Mouse (Mus musculus): ENCODE measurements around the gene Sel1l3. TPM values are rescaled to one million over a fixed set of nuclear protein-coding genes. Genes with fewer than 3 reads are reported as not detected.

Sel1l3 gene
- polyA plus RNA-seq, 1 experiment from 2014 or later = 1.5 TPM

GRCm38 (mm10) chr5:53119689-53120088 is 94.0 kb downstream of the Sel1l3 start:
- Histone ChIP-seq H3K27me3 (replicated peaks; ENCODE audit: low read depth, poor library complexity, severe bottlenecking) (peaks cover 7% of the 10 kb centered on the region; the same call in 1 of the 2 replicates), H3K4me1 (no peaks in the 10 kb centered on the region), H3K9me3 (no peaks in the 10 kb centered on the region), H3K4me3 (no peak overlapping the region), H3K36me3 (replicated peaks) (no peaks in the 10 kb centered on the region), H3K27ac (replicated peaks) (no peak overlapping the region)
- no peak for DNase-seq (ENCODE audit: low spot score)
- WGBS = 68% methylated on average over 3 of the region's 3 CpGs

- DNase-seq (ENCODE audit: low spot score) = no peak
- Histone ChIP-seq H3K27me3 (replicated peaks; ENCODE audit: low read depth, poor library complexity, severe bottlenecking) (peaks cover 7% of the 10 kb centered on the region; the same call in 1 of the 2 replicates), H3K4me3 (no peak overlapping the region), H3K4me1 (no peaks in the 10 kb centered on the region), H3K9me3 (no peaks in the 10 kb centered on the region), H3K36me3 (replicated peaks) (no peaks in the 10 kb centered on the region), H3K27ac (replicated peaks) (no peak overlapping the region)
- 81% methylated on average over 8 of the region's 8 CpGs for WGBS
Observed at GRCm38 (mm10) chr5:53118212-53118611, 95.5 kb downstream of the Sel1l3 start.

- H3K27ac ChIP-seq (replicated peaks) = no peak overlapping the region
- no peak overlapping the region for H3K4me3 ChIP-seq
- 81% methylated on average over 12 of the region's 12 CpGs for WGBS
- no peaks in the 10 kb centered on the region for H3K9me3 ChIP-seq
- H3K4me1 ChIP-seq = no peaks in the 10 kb centered on the region
- H3K27me3 ChIP-seq (replicated peaks; ENCODE audit: low read depth, poor library complexity, severe bottlenecking) = peaks cover 3% of the 10 kb centered on the region; the same call in 1 of the 2 replicates
- no peaks in the 10 kb centered on the region for H3K36me3 ChIP-seq (replicated peaks)
- no peak for DNase-seq (ENCODE audit: low spot score)
Observed at GRCm38 (mm10) chr5:53114616-53115267, 99.0 kb downstream of the Sel1l3 start.

GRCm38 (mm10) chr5:53112942-53113341 is 100.8 kb downstream of the Sel1l3 start:
- Histone ChIP-seq H3K4me1 (no peaks in the 10 kb centered on the region), H3K4me3 (no peak overlapping the region), H3K27me3 (replicated peaks; ENCODE audit: low read depth, poor library complexity, severe bottlenecking) (peaks cover 3% of the 10 kb centered on the region; the same call in 1 of the 2 replicates), H3K9me3 (no peaks in the 10 kb centered on the region), H3K36me3 (replicated peaks) (no peaks in the 10 kb centered on the region), H3K27ac (replicated peaks) (no peak overlapping the region)
- no peak for DNase-seq (ENCODE audit: low spot score)
- WGBS = 93% methylated on average over 5 of the region's 5 CpGs

- Histone ChIP-seq H3K27me3 (replicated peaks; ENCODE audit: low read depth, poor library complexity, severe bottlenecking) (peaks cover 3% of the 10 kb centered on the region; the same call in 1 of the 2 replicates), H3K4me3 (no peak overlapping the region), H3K9me3 (no peaks in the 10 kb centered on the region), H3K36me3 (replicated peaks) (no peaks in the 10 kb centered on the region), H3K27ac (replicated peaks) (no peak overlapping the region), H3K4me1 (no peaks in the 10 kb centered on the region)
- DNase-seq (ENCODE audit: low spot score) = no peak
- WGBS = 79% methylated on average over 5 of the region's 5 CpGs
Observed at GRCm38 (mm10) chr5:53111036-53111435, 102.7 kb downstream of the Sel1l3 start.

- DNase-seq (ENCODE audit: low spot score) = no peak
- 73% methylated on average over 4 of the region's 4 CpGs for WGBS
- no peaks in the 10 kb centered on the region for H3K36me3 ChIP-seq (replicated peaks)
- H3K4me1 ChIP-seq = no peaks in the 10 kb centered on the region
- no peaks in the 10 kb centered on the region for H3K9me3 ChIP-seq
- H3K27me3 ChIP-seq (replicated peaks; ENCODE audit: low read depth, poor library complexity, severe bottlenecking) = peaks cover 3% of the 10 kb centered on the region; the same call in 1 of the 2 replicates
- H3K27ac ChIP-seq (replicated peaks) = no peak overlapping the region
- no peak overlapping the region for H3K4me3 ChIP-seq
Observed at GRCm38 (mm10) chr5:53110225-53110624, 103.5 kb downstream of the Sel1l3 start.

GRCm38 (mm10) chr5:53108668-53109067 is 105.1 kb downstream of the Sel1l3 start:
- no peak overlapping the region for H3K4me3 ChIP-seq
- 84% methylated on average over 1 of the region's 1 CpGs for WGBS
- peak; percentile 17 for DNase-seq (ENCODE audit: low spot score)
- no peaks in the 10 kb centered on the region for H3K4me1 ChIP-seq
- H3K36me3 ChIP-seq (replicated peaks) = no peaks in the 10 kb centered on the region
- H3K27ac ChIP-seq (replicated peaks) = no peak overlapping the region
- no peaks in the 10 kb centered on the region for H3K9me3 ChIP-seq
- H3K27me3 ChIP-seq (replicated peaks; ENCODE audit: low read depth, poor library complexity, severe bottlenecking) = no peaks in the 10 kb centered on the region

GRCm38 (mm10) chr5:53108026-53108425 is 105.7 kb downstream of the Sel1l3 start:
- Histone ChIP-seq H3K27me3 (replicated peaks; ENCODE audit: low read depth, poor library complexity, severe bottlenecking) (no peaks in the 10 kb centered on the region), H3K4me1 (no peaks in the 10 kb centered on the region), H3K9me3 (no peaks in the 10 kb centered on the region), H3K4me3 (no peak overlapping the region), H3K27ac (replicated peaks) (no peak overlapping the region), H3K36me3 (replicated peaks) (no peaks in the 10 kb centered on the region)
- 89% methylated on average over 9 of the region's 9 CpGs for WGBS
- DNase-seq (ENCODE audit: low spot score) = no peak

- Histone ChIP-seq H3K36me3 (replicated peaks) (no peaks in the 10 kb centered on the region), H3K4me3 (no peak overlapping the region), H3K4me1 (no peaks in the 10 kb centered on the region), H3K27me3 (replicated peaks; ENCODE audit: low read depth, poor library complexity, severe bottlenecking) (no peaks in the 10 kb centered on the region), H3K9me3 (no peaks in the 10 kb centered on the region), H3K27ac (replicated peaks) (no peak overlapping the region)
- WGBS = 54% methylated on average over 4 of the region's 4 CpGs
- DNase-seq (ENCODE audit: low spot score) = no peak
Observed at GRCm38 (mm10) chr5:53106731-53107130, 107.0 kb downstream of the Sel1l3 start.

- H3K4me1 ChIP-seq = no peaks in the 10 kb centered on the region
- H3K27ac ChIP-seq (replicated peaks) = no peak overlapping the region
- H3K36me3 ChIP-seq (replicated peaks) = no peaks in the 10 kb centered on the region
- no peaks in the 10 kb centered on the region for H3K9me3 ChIP-seq
- no peaks in the 10 kb centered on the region for H3K27me3 ChIP-seq (replicated peaks; ENCODE audit: low read depth, poor library complexity, severe bottlenecking)
- no peak overlapping the region for H3K4me3 ChIP-seq
- no peak for DNase-seq (ENCODE audit: low spot score)
- 81% methylated on average over 4 of the region's 4 CpGs for WGBS
Observed at GRCm38 (mm10) chr5:53106125-53106524, 107.6 kb downstream of the Sel1l3 start.

GRCm38 (mm10) chr5:53105716-53106115 is 108.0 kb downstream of the Sel1l3 start:
- H3K4me1 ChIP-seq = no peaks in the 10 kb centered on the region
- H3K27ac ChIP-seq (replicated peaks) = no peak overlapping the region
- H3K4me3 ChIP-seq = no peak overlapping the region
- H3K9me3 ChIP-seq = no peaks in the 10 kb centered on the region
- 79% methylated on average over 8 of the region's 8 CpGs for WGBS
- no peaks in the 10 kb centered on the region for H3K36me3 ChIP-seq (replicated peaks)
- H3K27me3 ChIP-seq (replicated peaks; ENCODE audit: low read depth, poor library complexity, severe bottlenecking) = no peaks in the 10 kb centered on the region
- no peak for DNase-seq (ENCODE audit: low spot score)

- no peaks in the 10 kb centered on the region for H3K27me3 ChIP-seq (replicated peaks; ENCODE audit: low read depth, poor library complexity, severe bottlenecking)
- no peaks in the 10 kb centered on the region for H3K9me3 ChIP-seq
- H3K36me3 ChIP-seq (replicated peaks) = no peaks in the 10 kb centered on the region
- no peak overlapping the region for H3K4me3 ChIP-seq
- 80% methylated on average over 13 of the region's 13 CpGs for WGBS
- no peaks in the 10 kb centered on the region for H3K4me1 ChIP-seq
- DNase-seq (ENCODE audit: low spot score) = peak; percentile 13
- H3K27ac ChIP-seq (replicated peaks) = no peak overlapping the region
Observed at GRCm38 (mm10) chr5:53104177-53104855, 109.4 kb downstream of the Sel1l3 start.

GRCm38 (mm10) chr5:53101848-53102473 is 111.8 kb downstream of the Sel1l3 start:
- WGBS = 81% methylated on average over 12 of the region's 12 CpGs
- Histone ChIP-seq H3K9me3 (no peaks in the 10 kb centered on the region), H3K4me3 (no peak overlapping the region), H3K4me1 (no peaks in the 10 kb centered on the region), H3K27me3 (replicated peaks; ENCODE audit: low read depth, poor library complexity, severe bottlenecking) (no peaks in the 10 kb centered on the region), H3K27ac (replicated peaks) (no peak overlapping the region), H3K36me3 (replicated peaks) (no peaks in the 10 kb centered on the region)
- no peak for DNase-seq (ENCODE audit: low spot score)
